Mouse (Mus musculus): ENCODE measurements at regions not wholly inside any gene's neighbourhood (a gene's known extent, or its start where the extent isn't known, plus 50 kb on each side); places are given as distances from the start of the nearest gene placed in this dataset.

GRCm38 (mm10) chr3:9884691-9885354 is 203.1 kb upstream of the Gm9833 start:
- DNase-seq (ENCODE audit: low spot score) = no peak

- no peak for DNase-seq (ENCODE audit: low spot score)
Observed at GRCm38 (mm10) chr3:9885565-9885964, 202.3 kb upstream of the Gm9833 start.

DNA sequence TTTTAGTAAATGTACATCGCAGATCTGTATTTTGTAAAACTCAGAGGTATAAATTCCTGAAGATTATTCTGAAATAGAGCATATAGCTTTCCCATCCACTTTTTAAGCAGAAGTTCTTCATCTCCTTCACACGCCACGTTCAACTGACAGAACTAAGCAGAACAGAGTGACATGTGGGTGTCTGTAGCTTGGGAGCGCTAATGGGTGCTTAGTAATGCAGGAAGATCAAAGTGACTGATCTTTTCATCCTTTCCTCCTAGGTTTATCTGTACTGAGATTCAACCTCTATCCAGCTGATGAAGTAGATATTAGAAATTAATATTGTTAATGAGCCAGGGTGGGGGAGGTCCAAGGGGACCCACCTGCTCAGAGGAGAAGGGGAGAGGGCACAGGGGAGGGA is 201.8 kb upstream of the Gm9833 start:
- no peak for DNase-seq (ENCODE audit: low spot score)

GRCm38 (mm10) chr3:9886765-9887626 is 200.9 kb upstream of the Gm9833 start:
- no peak for DNase-seq (ENCODE audit: low spot score)

- no peak for DNase-seq (ENCODE audit: low spot score)
Observed at GRCm38 (mm10) chr3:9887627-9887994, 200.3 kb upstream of the Gm9833 start.

- DNase-seq (ENCODE audit: low spot score) = no peak
Observed at GRCm38 (mm10) chr3:9888051-9888450, 199.9 kb upstream of the Gm9833 start.

- no peak for DNase-seq (ENCODE audit: low spot score)
Observed at GRCm38 (mm10) chr3:9892884-9893494, 194.9 kb upstream of the Gm9833 start.

GRCm38 (mm10) chr3:9895396-9896135 is 192.3 kb upstream of the Gm9833 start:
- no peak for DNase-seq (ENCODE audit: low spot score)

GRCm38 (mm10) chr3:9896303-9896702 is 191.6 kb upstream of the Gm9833 start:
- DNase-seq (ENCODE audit: low spot score) = no peak

GRCm38 (mm10) chr3:9901663-9902062 is 186.2 kb upstream of the Gm9833 start:
- no peak for DNase-seq (ENCODE audit: low spot score)

DNA sequence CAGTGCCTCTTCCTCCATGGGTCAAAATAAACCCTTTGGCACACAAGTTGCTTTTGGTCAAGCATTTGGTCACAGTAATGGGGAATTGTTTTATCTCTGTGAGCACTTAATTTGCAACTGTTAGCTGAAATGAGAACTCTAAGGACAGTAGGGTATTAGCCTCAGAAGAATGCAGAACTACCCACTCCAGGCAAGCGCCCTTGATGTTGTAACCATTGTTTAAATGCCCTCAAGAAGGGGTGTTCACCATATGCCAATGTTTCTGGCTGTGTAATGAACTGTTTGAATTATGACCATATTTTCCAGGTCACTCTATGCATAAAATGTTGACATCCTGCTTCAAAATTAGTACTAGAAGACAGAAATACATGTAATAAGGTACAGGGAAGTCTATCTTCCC is 174.6 kb upstream of the Gm9833 start:
- DNase-seq (ENCODE audit: low spot score) = no peak

DNA sequence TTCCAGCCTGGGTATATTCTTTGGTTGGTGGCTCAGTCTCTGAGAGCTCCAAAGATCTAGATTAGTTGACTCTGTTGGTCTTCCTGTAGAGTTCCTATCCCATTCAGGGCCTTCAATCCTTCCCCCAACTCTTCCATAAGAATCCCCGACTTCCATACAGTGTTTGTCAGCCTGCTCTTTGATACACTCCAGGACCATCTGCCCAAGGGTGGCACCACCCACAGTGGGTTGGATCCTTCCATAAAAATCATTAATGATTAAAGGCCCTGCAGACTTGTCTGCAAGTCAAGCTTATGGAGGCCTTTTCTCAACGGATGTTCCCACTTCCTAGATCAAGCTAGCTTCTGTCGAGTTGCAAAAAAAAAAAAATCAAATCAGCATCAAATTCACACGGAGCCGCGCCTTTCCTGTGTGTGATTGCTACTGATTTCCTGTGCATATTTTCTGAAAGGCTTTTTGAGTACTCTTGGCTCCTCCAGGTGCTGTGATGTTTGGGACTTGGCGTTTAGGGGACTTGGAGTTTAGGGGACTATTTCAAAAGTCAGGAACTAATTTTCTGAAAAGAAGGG is 171.3 kb upstream of the Gm9833 start:
- DNase-seq (ENCODE audit: low spot score) = no peak

- DNase-seq (ENCODE audit: low spot score) = no peak
Observed at GRCm38 (mm10) chr3:9920331-9920730, 167.6 kb upstream of the Gm9833 start.

- no peak for DNase-seq (ENCODE audit: low spot score)
Observed at GRCm38 (mm10) chr3:9921730-9922129, 166.2 kb upstream of the Gm9833 start.

GRCm38 (mm10) chr3:9922541-9923046 is 165.3 kb upstream of the Gm9833 start:
- DNase-seq (ENCODE audit: low spot score) = no peak

- no peak for DNase-seq (ENCODE audit: low spot score)
Observed at GRCm38 (mm10) chr3:9924630-9925029, 163.3 kb upstream of the Gm9833 start.

DNA sequence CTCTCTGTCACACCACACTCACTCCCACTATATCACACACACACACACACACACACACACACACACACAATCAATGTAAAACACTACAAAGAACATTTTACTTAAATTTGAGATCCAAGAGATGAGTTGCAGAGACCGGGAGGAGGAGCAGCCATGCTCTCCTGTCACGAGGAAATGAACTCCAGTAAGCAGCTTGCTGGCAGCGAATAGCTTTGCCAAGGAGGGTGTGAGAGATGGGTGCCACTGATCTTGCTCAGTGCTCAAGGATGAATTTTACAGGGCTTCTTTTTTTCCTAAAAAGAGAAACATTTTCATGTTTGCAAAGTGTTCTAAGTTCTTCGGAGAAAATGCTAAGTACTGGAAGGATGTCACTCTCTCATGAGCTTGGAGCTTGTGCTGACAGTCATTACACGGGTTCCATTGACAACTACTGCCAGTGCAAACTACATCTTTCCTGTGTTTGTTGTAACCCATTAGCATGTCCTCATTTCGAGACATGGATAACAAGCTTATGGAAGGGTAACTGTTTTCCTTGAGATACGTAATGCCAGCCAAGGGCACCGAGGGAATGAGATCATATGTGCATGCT is 151.0 kb upstream of the Gm9833 start:
- no peak for DNase-seq (ENCODE audit: low spot score)

GRCm38 (mm10) chr3:9938651-9939050 is 149.3 kb upstream of the Gm9833 start:
- DNase-seq (ENCODE audit: low spot score) = no peak

DNA sequence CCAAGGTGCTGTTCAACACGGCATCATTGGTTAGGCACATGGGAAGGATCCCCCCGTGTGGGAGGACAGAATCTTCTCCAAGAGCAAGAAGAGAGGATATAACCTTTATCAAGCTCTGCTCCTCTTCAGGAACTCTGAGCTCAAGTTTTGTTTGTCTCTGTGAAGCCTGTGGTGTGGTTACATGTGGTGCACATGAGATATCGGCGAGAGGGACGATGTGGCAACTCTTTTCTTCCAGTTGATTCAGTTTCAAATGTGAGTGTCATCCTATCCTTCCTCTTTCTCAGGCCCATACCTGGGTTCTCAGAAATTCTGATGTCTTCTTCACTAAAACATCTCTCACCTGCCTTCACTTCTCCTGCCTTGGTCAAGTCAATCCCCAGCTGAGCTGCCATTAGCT is 145.3 kb upstream of the Gm9833 start:
- DNase-seq (ENCODE audit: low spot score) = no peak

- DNase-seq (ENCODE audit: low spot score) = peak; percentile 64
Observed at GRCm38 (mm10) chr3:9947357-9948065, 140.4 kb upstream of the Gm9833 start.

GRCm38 (mm10) chr3:9948114-9948513 is 139.8 kb upstream of the Gm9833 start:
- DNase-seq (ENCODE audit: low spot score) = no peak

All from urinary bladder, postnatal 25 days (tissue).